Comparison of ENCODE assay signal across 12 mouse cellular contexts in genomic region chr3:135582246-135582645, GRCm38 (mm10).
A peak's percentile ranks its signal among the peaks of the same experiment; 100 is the strongest.
DNase-seq lines count a peak whose midpoint lies in the region; ATAC-seq lines count a peak whose summit lies in the region.
"Had no signal": no experiment of that assay in that cellular context is flagged by ENCODE, and none has a peak within 500 bp of the region (broad histone marks: within the 10 kb centered on the region; RNA-seq: fewer than 3 reads in every experiment).

No protein-coding gene starts in this region.

- no peak overlapping the region for H3K4me3 ChIP-seq in hindbrain, embryonic 10.5 days
- no peak overlapping the region for H3K4me3 ChIP-seq in hindbrain, embryonic 11.5 days (ENCODE audit: low read depth, low read length)
- H3K4me3 ChIP-seq in liver, embryonic 16.5 days (ENCODE audit: low read depth, low read length) = no peak overlapping the region
- no peak overlapping the region for H3K4me3 ChIP-seq in liver, embryonic 12.5 days
- H3K4me3 ChIP-seq in embryonic facial prominence, embryonic 15.5 days (replicated peaks) = no peak overlapping the region
- H3K4me3 ChIP-seq: forebrain, embryonic 15.5 days; neural tube, embryonic 13.5 days had no signal

- peaks cover 21% of the 10 kb centered on the region for H3K4me1 ChIP-seq in hindbrain, embryonic 10.5 days (replicated peaks)
- peaks cover 3% of the 10 kb centered on the region; the same call in 1 of the 2 replicates for H3K4me1 ChIP-seq in hindbrain, embryonic 11.5 days (replicated peaks; ENCODE audit: control insufficient read depth, insufficient read depth, low read length)
- peaks cover 14% of the 10 kb centered on the region for H3K4me1 ChIP-seq in liver, embryonic 16.5 days (ENCODE audit: control insufficient read depth, low read depth, low read length)
- peaks cover 33% of the 10 kb centered on the region for H3K4me1 ChIP-seq in liver, embryonic 12.5 days
- peaks cover 21% of the 10 kb centered on the region for H3K4me1 ChIP-seq in embryonic facial prominence, embryonic 15.5 days

- no peak overlapping the region for H3K4me2 ChIP-seq in hindbrain, embryonic 11.5 days (replicated peaks; ENCODE audit: low read depth, low read length)
- H3K4me2 ChIP-seq in liver, embryonic 16.5 days (ENCODE audit: low read depth, low read length) = no peak overlapping the region
- no peak overlapping the region for H3K4me2 ChIP-seq in liver, embryonic 12.5 days
- no peak overlapping the region for H3K4me2 ChIP-seq in embryonic facial prominence, embryonic 15.5 days (replicated peaks)
- H3K4me2 ChIP-seq: forebrain, embryonic 15.5 days; lung, embryonic 14.5 days had no signal

- no peak overlapping the region for H3K9ac ChIP-seq in hindbrain, embryonic 11.5 days (ENCODE audit: low read depth, low read length)
- H3K9ac ChIP-seq in liver, embryonic 16.5 days (ENCODE audit: low read depth, low read length) = no peak overlapping the region
- H3K9ac ChIP-seq in liver, embryonic 12.5 days = no peak overlapping the region
- H3K9ac ChIP-seq in embryonic facial prominence, embryonic 15.5 days = no peak overlapping the region
- H3K9ac ChIP-seq: forebrain, embryonic 15.5 days; lung, embryonic 14.5 days; neural tube, embryonic 13.5 days had no signal

- DNase-seq in cerebellum, adult 18-20 months = peak; percentile 12 to 21
- no peak for DNase-seq in cerebellum, postnatal 14 days
- DNase-seq in hindbrain, embryonic 10.5 days (ENCODE audit: low spot score) = no peak
- DNase-seq in hindbrain, embryonic 11.5 days (ENCODE audit: low spot score) = no peak
- no peak for DNase-seq in thymus, postnatal 14 days

- no peaks in the 10 kb centered on the region for H3K27me3 ChIP-seq in hindbrain, embryonic 10.5 days (ENCODE audit: insufficient read depth, poor library complexity, severe bottlenecking)
- no peaks in the 10 kb centered on the region for H3K27me3 ChIP-seq in hindbrain, embryonic 11.5 days (ENCODE audit: control insufficient read depth, insufficient read depth, low read length)
- H3K27me3 ChIP-seq in liver, embryonic 16.5 days (ENCODE audit: control insufficient read depth, insufficient read depth, low read depth, low read length) = no peaks in the 10 kb centered on the region
- no peaks in the 10 kb centered on the region for H3K27me3 ChIP-seq in liver, embryonic 12.5 days (replicated peaks)
- H3K27me3 ChIP-seq in embryonic facial prominence, embryonic 15.5 days = no peaks in the 10 kb centered on the region
- H3K27me3 ChIP-seq: forebrain, embryonic 15.5 days; neural tube, embryonic 13.5 days had no signal

- no peak for ATAC-seq in hindbrain, embryonic 11.5 days (ENCODE audit: low FRiP score)
- no peak for ATAC-seq in liver, embryonic 16.5 days (ENCODE audit: low read depth)
- no peak for ATAC-seq in liver, embryonic 12.5 days
- ATAC-seq in embryonic facial prominence, embryonic 15.5 days (ENCODE audit: insufficient number of reproducible peaks, low FRiP score, low TSS enrichment, low read depth) = no peak

- H3K9me3 ChIP-seq in hindbrain, embryonic 10.5 days = no peaks in the 10 kb centered on the region
- no peaks in the 10 kb centered on the region for H3K9me3 ChIP-seq in hindbrain, embryonic 11.5 days (ENCODE audit: control insufficient read depth, low read length)
- H3K9me3 ChIP-seq in liver, embryonic 16.5 days (replicated peaks; ENCODE audit: control insufficient read depth, low read length) = no peaks in the 10 kb centered on the region
- H3K9me3 ChIP-seq in liver, embryonic 12.5 days (replicated peaks) = no peaks in the 10 kb centered on the region
- no peaks in the 10 kb centered on the region for H3K9me3 ChIP-seq in embryonic facial prominence, embryonic 15.5 days (replicated peaks)
- H3K9me3 ChIP-seq: forebrain, embryonic 15.5 days; neural tube, embryonic 13.5 days had no signal

- WGBS in hindbrain, embryonic 10.5 days = 91% methylated on average over 7 of the region's 7 CpGs
- 93% methylated on average over 7 of the region's 7 CpGs for WGBS in hindbrain, embryonic 11.5 days
- WGBS in liver, embryonic 16.5 days (ENCODE audit: insufficient replicate concordance) = 74% methylated on average over 7 of the region's 7 CpGs
- 76% methylated on average over 7 of the region's 7 CpGs for WGBS in liver, embryonic 12.5 days (ENCODE audit: insufficient replicate concordance)
- 84% methylated on average over 7 of the region's 7 CpGs for WGBS in embryonic facial prominence, embryonic 15.5 days

- 0 out of 2 replicates have a peak overlapping the region, but pooled peaks have one; percentile 74 for H3K27ac ChIP-seq in hindbrain, embryonic 10.5 days
- no peak overlapping the region for H3K27ac ChIP-seq in hindbrain, embryonic 11.5 days (ENCODE audit: low read depth, low read length)
- peak overlapping the region; percentile 10; the same call in 1 of the 2 replicates for H3K27ac ChIP-seq in liver, embryonic 16.5 days (ENCODE audit: low read length)
- H3K27ac ChIP-seq in liver, embryonic 12.5 days = no peak overlapping the region
- 0 out of 2 replicates have a peak overlapping the region, but pooled peaks have one; percentile 22 for H3K27ac ChIP-seq in embryonic facial prominence, embryonic 15.5 days (replicated peaks)
- H3K27ac ChIP-seq: macrophage; neural tube, embryonic 13.5 days had no signal

- H3K36me3 ChIP-seq in hindbrain, embryonic 10.5 days = peaks cover 27% of the 10 kb centered on the region
- no peaks in the 10 kb centered on the region for H3K36me3 ChIP-seq in hindbrain, embryonic 11.5 days (ENCODE audit: control insufficient read depth, insufficient read depth, low read length)
- H3K36me3 ChIP-seq in liver, embryonic 16.5 days (ENCODE audit: control insufficient read depth, insufficient read depth) = peaks cover 2% of the 10 kb centered on the region; the same call in 1 of the 2 replicates
- peaks cover 24% of the 10 kb centered on the region for H3K36me3 ChIP-seq in liver, embryonic 12.5 days
- H3K36me3 ChIP-seq in embryonic facial prominence, embryonic 15.5 days = peaks cover 33% of the 10 kb centered on the region

Comparison
In these comparisons a context has a peak if more than half of its experiments do, and no peak if none do; other contexts are left out.
1. DNase-seq: peak in cerebellum, adult 18-20 months (2 of 2); none in cerebellum, postnatal 14 days (0 of 2), hindbrain, embryonic 10.5 days (single experiment), hindbrain, embryonic 11.5 days (single experiment) and thymus, postnatal 14 days (single experiment).
2. H3K27ac ChIP-seq: peak in hindbrain, embryonic 10.5 days (single experiment), liver, embryonic 16.5 days (single experiment) and embryonic facial prominence, embryonic 15.5 days (single experiment); none in hindbrain, embryonic 11.5 days (single experiment) and liver, embryonic 12.5 days (single experiment).